Mouse (Mus musculus) heart, embryonic 16.5 days (tissue): ENCODE measurements around the gene Hecw2. TPM values are rescaled to one million over a fixed set of nuclear protein-coding genes. Genes with fewer than 3 reads are reported as not detected.

Experiments used
- ATAC-seq: fragments of 200-750 bp; cut with Nextera tagmentation; replicated peaks from 2 replicates; pipeline ENCODE4 v1.8.0; 2017; ENCODE audit warnings: moderate number of reproducible peaks; ENCODE audit not compliant: insufficient read depth, low FRiP score; ENCODE audit errors: extremely low read depth
- H3K27ac ChIP-seq: fragments of 300-500 bp; sonication (generic); 2 replicates; pipeline ENCODE4 v1.5.1; 2014; ENCODE audit warnings: mild to moderate bottlenecking, low read length, control low read depth, moderate library complexity
- H3K27me3 ChIP-seq: fragments of 300-500 bp; sonication (generic); 2 replicates; pipeline ENCODE4 v1.6.1; 2014; ENCODE audit warnings: low read length, mixed read lengths; ENCODE audit not compliant: control insufficient read depth, insufficient read depth
- H3K36me3 ChIP-seq: fragments of 300-500 bp; sonication (generic); 2 replicates; pipeline ENCODE4 v1.6.1; 2014; ENCODE audit not compliant: control insufficient read depth, insufficient read depth
- H3K4me1 ChIP-seq: fragments of 300-500 bp; sonication (generic); 2 replicates; pipeline ENCODE4 v1.6.1; 2014; ENCODE audit warnings: low read length, mixed read lengths; ENCODE audit not compliant: control insufficient read depth, insufficient read depth
- H3K4me2 ChIP-seq: fragments of 300-500 bp; sonication (generic); 2 replicates; pipeline ENCODE4 v1.6.1; 2014; ENCODE audit warnings: low read depth, mild to moderate bottlenecking, control low read depth, low read length
- H3K4me3 ChIP-seq: fragments of 300-500 bp; sonication (generic); 2 replicates; pipeline ENCODE4 v1.5.1; 2014; ENCODE audit warnings: mild to moderate bottlenecking, control low read depth, low read length
- H3K9ac ChIP-seq: fragments of 300-500 bp; sonication (generic); 2 replicates; pipeline ENCODE4 v1.6.1; 2014; ENCODE audit warnings: low read length, control low read depth
- H3K9me3 ChIP-seq: fragments of 300-500 bp; sonication (generic); replicated peaks from 2 replicates; pipeline ENCODE4 v1.6.1; 2016; ENCODE audit warnings: low read length; ENCODE audit not compliant: control insufficient read depth
- WGBS: fragments of 180-500 bp; shearing (Covaris S2); extraction: QIAGEN DNeasy Blood & Tissue Kit; methylation state at CpG from one replicate; pipeline ENCODE4 v1.1.7; 2014; 5-methylcytosine and 5-hydroxymethylcytosine counted together
- polyA plus RNA-seq: library from polyadenylated mRNA; unstranded; fragments of >200 nt; fragmentation: Nextera tagmentation; extraction: Ambion mirVana; gene quantifications from 2 replicates; pipeline ENCODE4 v1.2.1, GENCODE M21; 2015

Gene Hecw2
- polyA plus RNA-seq, 1 experiment from 2014 or later, result 4.4 TPM

GRCm38 (mm10) chr1:53844914-53845612, 349.9 kb downstream of the Hecw2 start:
- Histone ChIP-seq H3K36me3 (no peaks in the 10 kb centered on the region), H3K27me3 (no peaks in the 10 kb centered on the region), H3K9me3 (no peaks in the 10 kb centered on the region), H3K4me2 (no peak overlapping the region), H3K4me1 (no peaks in the 10 kb centered on the region), H3K4me3 (no peak overlapping the region), H3K27ac (no peak overlapping the region), H3K9ac (no peak overlapping the region)
- WGBS, result 60% methylated on average over 5 of the region's 5 CpGs
- no peak for ATAC-seq

GRCm38 (mm10) chr1:53844122-53844913, 350.6 kb downstream of the Hecw2 start:
- 84% methylated on average over 8 of the region's 8 CpGs for WGBS
- Histone ChIP-seq H3K4me1 (no peaks in the 10 kb centered on the region), H3K9me3 (no peaks in the 10 kb centered on the region), H3K4me2 (no peak overlapping the region), H3K4me3 (no peak overlapping the region), H3K36me3 (no peaks in the 10 kb centered on the region), H3K9ac (no peak overlapping the region), H3K27me3 (no peaks in the 10 kb centered on the region), H3K27ac (no peak overlapping the region)
- no peak for ATAC-seq

GRCm38 (mm10) chr1:53843051-53843450, 351.9 kb downstream of the Hecw2 start:
- H3K4me2 ChIP-seq, result no peak overlapping the region
- no peak overlapping the region for H3K9ac ChIP-seq
- no peaks in the 10 kb centered on the region for H3K9me3 ChIP-seq
- H3K27me3 ChIP-seq, result no peaks in the 10 kb centered on the region
- no peak overlapping the region for H3K4me3 ChIP-seq
- no peaks in the 10 kb centered on the region for H3K4me1 ChIP-seq
- no peak for ATAC-seq
- no peaks in the 10 kb centered on the region for H3K36me3 ChIP-seq
- 72% methylated on average over 3 of the region's 3 CpGs for WGBS
- H3K27ac ChIP-seq, result no peak overlapping the region

- 58% methylated on average over 4 of the region's 4 CpGs for WGBS
- H3K4me1 ChIP-seq, result no peaks in the 10 kb centered on the region
- no peaks in the 10 kb centered on the region for H3K27me3 ChIP-seq
- no peak overlapping the region for H3K9ac ChIP-seq
- no peaks in the 10 kb centered on the region for H3K36me3 ChIP-seq
- H3K27ac ChIP-seq, result no peak overlapping the region
- no peak overlapping the region for H3K4me3 ChIP-seq
- H3K4me2 ChIP-seq, result no peak overlapping the region
- no peaks in the 10 kb centered on the region for H3K9me3 ChIP-seq
- ATAC-seq, result no peak
These were observed 353.9 kb downstream of the Hecw2 start for GRCm38 (mm10) chr1:53841080-53841479.

GRCm38 (mm10) chr1:53839392-53839791, 355.6 kb downstream of the Hecw2 start:
- WGBS, result 72% methylated on average over 2 of the region's 2 CpGs
- Histone ChIP-seq H3K4me3 (no peak overlapping the region), H3K27me3 (no peaks in the 10 kb centered on the region), H3K36me3 (no peaks in the 10 kb centered on the region), H3K27ac (no peak overlapping the region), H3K4me1 (no peaks in the 10 kb centered on the region), H3K9ac (no peak overlapping the region), H3K4me2 (no peak overlapping the region), H3K9me3 (no peaks in the 10 kb centered on the region)
- no peak for ATAC-seq

- ATAC-seq, result no peak
- H3K4me2 ChIP-seq, result no peak overlapping the region
- H3K9ac ChIP-seq, result no peak overlapping the region
- H3K27ac ChIP-seq, result no peak overlapping the region
- WGBS, result 75% methylated on average over 8 of the region's 8 CpGs
- H3K9me3 ChIP-seq, result no peaks in the 10 kb centered on the region
- no peak overlapping the region for H3K4me3 ChIP-seq
- no peaks in the 10 kb centered on the region for H3K27me3 ChIP-seq
- no peaks in the 10 kb centered on the region for H3K4me1 ChIP-seq
- H3K36me3 ChIP-seq, result 0 out of 2 replicates have a peak, but pooled peaks cover 3% of the 10 kb centered on the region
These were observed 356.6 kb downstream of the Hecw2 start for GRCm38 (mm10) chr1:53838182-53838859.

- H3K36me3 ChIP-seq, result peaks cover 10% of the 10 kb centered on the region; the same call in 1 of the 2 replicates
- WGBS, result 83% methylated on average over 5 of the region's 5 CpGs
- no peak overlapping the region for H3K27ac ChIP-seq
- H3K4me2 ChIP-seq, result no peak overlapping the region
- H3K9me3 ChIP-seq, result no peaks in the 10 kb centered on the region
- no peak overlapping the region for H3K4me3 ChIP-seq
- no peaks in the 10 kb centered on the region for H3K4me1 ChIP-seq
- no peaks in the 10 kb centered on the region for H3K27me3 ChIP-seq
- no peak overlapping the region for H3K9ac ChIP-seq
- ATAC-seq, result no peak
These were observed 364.7 kb downstream of the Hecw2 start for GRCm38 (mm10) chr1:53830286-53830685.

GRCm38 (mm10) chr1:53829089-53829488, 365.9 kb downstream of the Hecw2 start:
- no peak for ATAC-seq
- no peak overlapping the region for H3K4me3 ChIP-seq
- no peaks in the 10 kb centered on the region for H3K27me3 ChIP-seq
- H3K4me2 ChIP-seq, result no peak overlapping the region
- peaks cover 10% of the 10 kb centered on the region; the same call in 1 of the 2 replicates for H3K36me3 ChIP-seq
- 83% methylated on average over 9 of the region's 9 CpGs for WGBS
- H3K9ac ChIP-seq, result no peak overlapping the region
- no peak overlapping the region for H3K27ac ChIP-seq
- peaks cover 3% of the 10 kb centered on the region for H3K4me1 ChIP-seq
- H3K9me3 ChIP-seq, result no peaks in the 10 kb centered on the region
